ENCODE assay signal across 17 mouse cellular contexts in the genomic region with DNA sequence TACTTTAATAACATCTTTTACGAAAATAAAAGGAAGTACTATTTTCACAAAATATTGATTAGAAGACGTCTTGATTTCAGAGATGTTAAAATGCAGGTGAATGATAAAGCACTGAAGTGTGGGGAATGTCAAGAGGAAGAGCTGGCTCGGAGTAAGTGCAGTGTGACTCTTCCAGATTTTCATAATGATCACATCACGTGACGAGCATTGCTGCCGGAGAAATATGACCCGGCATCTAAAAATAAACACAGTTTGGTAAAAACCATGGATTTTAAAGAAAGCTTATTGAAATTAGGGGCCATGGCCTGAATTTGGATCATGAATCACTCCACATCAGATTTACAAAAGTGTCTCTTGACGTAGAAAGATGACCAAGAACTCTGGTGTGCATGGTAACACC. TPM values are rescaled to one million over a fixed set of nuclear protein-coding genes. Genes with fewer than 3 reads are reported as not detected.
"Had no signal": no experiment of that assay in that cellular context is flagged by ENCODE, and none has a peak within 500 bp of the region (broad histone marks: within the 10 kb centered on the region; RNA-seq: fewer than 3 reads in every experiment).

No protein-coding gene starts in this region.

- H3K27me3 ChIP-seq: liver, embryonic 15.5 days; megakaryocyte, embryonic 14.5 days; midbrain, embryonic 13.5 days; midbrain, embryonic 15.5 days; neural tube, embryonic 12.5 days; stomach, embryonic 15.5 days had no signal

- H3K4me1 ChIP-seq: liver, embryonic 15.5 days; megakaryocyte, embryonic 14.5 days; midbrain, embryonic 13.5 days; midbrain, embryonic 15.5 days; neural tube, embryonic 12.5 days; stomach, embryonic 15.5 days had no signal

- DNase-seq: liver, postnatal 0 days; lung, adult 2 months; lung, postnatal 10 days; right cerebral cortex, postnatal 14 days; thymus, adult 2 months; thymus, postnatal 25 days; thymus, postnatal 4 days had no signal

- H3K9me3 ChIP-seq: liver, embryonic 15.5 days; megakaryocyte, embryonic 14.5 days; midbrain, embryonic 13.5 days; midbrain, embryonic 15.5 days; neural tube, embryonic 12.5 days; stomach, embryonic 15.5 days had no signal

- H3K9ac ChIP-seq: liver, embryonic 15.5 days; liver, postnatal 0 days; midbrain, embryonic 13.5 days; midbrain, embryonic 15.5 days; neural tube, embryonic 12.5 days; stomach, embryonic 15.5 days had no signal

- H3K4me3 ChIP-seq: liver, embryonic 15.5 days; megakaryocyte, embryonic 14.5 days; midbrain, embryonic 13.5 days; midbrain, embryonic 15.5 days; neural tube, embryonic 12.5 days; stomach, embryonic 15.5 days had no signal

- ATAC-seq: liver, postnatal 0 days; midbrain, embryonic 13.5 days; midbrain, embryonic 15.5 days had no signal

- H3K4me2 ChIP-seq: liver, embryonic 15.5 days; midbrain, embryonic 11.5 days; midbrain, embryonic 13.5 days; midbrain, embryonic 15.5 days; neural tube, embryonic 12.5 days; stomach, embryonic 15.5 days had no signal

- H3K36me3 ChIP-seq: liver, embryonic 15.5 days; midbrain, embryonic 13.5 days; midbrain, embryonic 15.5 days; neural tube, embryonic 12.5 days; stomach, embryonic 15.5 days had no signal

- H3K27ac ChIP-seq: liver, embryonic 15.5 days; macrophage; midbrain, embryonic 13.5 days; midbrain, embryonic 15.5 days; neural tube, embryonic 12.5 days; stomach, embryonic 15.5 days; stomach, postnatal 0 days had no signal

RNA-seq across cellular contexts. Expression of a gene that starts 36.8 kb away (rescaled TPM):
- total RNA-seq: monocyte, adult 5-6 weeks had no signal
